Mouse (Mus musculus) lung, embryonic 16.5 days (tissue): ENCODE results near the gene Mbnl1. TPM values are rescaled to one million over a fixed set of nuclear protein-coding genes. Genes with fewer than 3 reads are reported as not detected.

Source experiments
- ATAC-seq: fragments of 200-750 bp; cut with Nextera tagmentation; 2 replicates; pipeline ENCODE4 v1.8.0; 2017; ENCODE audit warnings: low read depth, mild to moderate bottlenecking, moderate library complexity
- H3K27ac ChIP-seq: fragments of 300-500 bp; sonication (generic); 2 replicates; pipeline ENCODE4 v1.5.1; 2014; ENCODE audit warnings: mild to moderate bottlenecking, control low read depth, low read length
- H3K27me3 ChIP-seq: fragments of 300-500 bp; sonication (generic); 2 replicates; pipeline ENCODE4 v1.6.1; 2014; ENCODE audit warnings: low read depth, low read length, mixed read lengths; ENCODE audit not compliant: control insufficient read depth, insufficient read depth
- H3K36me3 ChIP-seq: fragments of 300-500 bp; sonication (generic); 2 replicates; pipeline ENCODE4 v1.6.1; 2014; ENCODE audit warnings: low read length; ENCODE audit not compliant: control insufficient read depth, insufficient read depth
- H3K4me1 ChIP-seq: fragments of 300-500 bp; sonication (generic); replicated peaks from 2 replicates; pipeline ENCODE4 v1.6.1; 2014; ENCODE audit warnings: low read length, mixed read lengths; ENCODE audit not compliant: control insufficient read depth, insufficient read depth
- H3K4me2 ChIP-seq: fragments of 300-500 bp; sonication (generic); 2 replicates; pipeline ENCODE4 v1.6.1; 2014; ENCODE audit warnings: low read depth, low read length, control low read depth
- H3K4me3 ChIP-seq: fragments of 300-500 bp; sonication (generic); 2 replicates; pipeline ENCODE4 v1.5.1; 2014; ENCODE audit warnings: mild to moderate bottlenecking, low read length, control low read depth
- H3K9ac ChIP-seq: fragments of 300-500 bp; sonication (generic); 2 replicates; pipeline ENCODE4 v1.6.1; 2014; ENCODE audit warnings: low read length, control low read depth
- H3K9me3 ChIP-seq: fragments of 300-500 bp; sonication (generic); 2 replicates; pipeline ENCODE4 v1.6.1; 2016; ENCODE audit warnings: low read length; ENCODE audit not compliant: control insufficient read depth
- WGBS: fragments of 180-500 bp; shearing (Covaris S2); extraction: QIAGEN DNeasy Blood & Tissue Kit; methylation state at CpG from one replicate; pipeline ENCODE4 v1.1.7; 2014; 5-methylcytosine and 5-hydroxymethylcytosine counted together
- polyA plus RNA-seq: library from polyadenylated mRNA; unstranded; fragments of >200 nt; fragmentation: Nextera tagmentation; extraction: Ambion mirVana; gene quantifications from 2 replicates; pipeline ENCODE4 v1.2.1, GENCODE M21; 2015

The Mbnl1 gene
- polyA plus RNA-seq, 1 experiment from 2014 or later = 180 TPM

GRCm38 (mm10) chr3:60472011-60472680 lies 484 bp upstream of the Mbnl1 start:
- H3K36me3 ChIP-seq = no peaks in the 10 kb centered on the region
- no peak overlapping the region for H3K9ac ChIP-seq
- no peaks in the 10 kb centered on the region for H3K27me3 ChIP-seq
- H3K4me1 ChIP-seq = no peaks in the 10 kb centered on the region
- no peak overlapping the region for H3K27ac ChIP-seq
- H3K4me2 ChIP-seq = no peak overlapping the region
- ATAC-seq = no peak
- WGBS = 85% methylated on average over 2 of the region's 2 CpGs
- H3K9me3 ChIP-seq = no peaks in the 10 kb centered on the region
- no peak overlapping the region for H3K4me3 ChIP-seq

- Histone ChIP-seq H3K9me3 (no peaks in the 10 kb centered on the region), H3K4me2 (no peak overlapping the region), H3K27me3 (no peaks in the 10 kb centered on the region), H3K9ac (no peak overlapping the region), H3K27ac (no peak overlapping the region), H3K4me1 (no peaks in the 10 kb centered on the region), H3K4me3 (no peak overlapping the region), H3K36me3 (no peaks in the 10 kb centered on the region)
- no peak for ATAC-seq
- WGBS = 84% methylated on average over 11 of the region's 11 CpGs
Measured at GRCm38 (mm10) chr3:60473861-60474653, 1.4 kb downstream of the Mbnl1 start.

GRCm38 (mm10) chr3:60474654-60474972 lies 2.0 kb downstream of the Mbnl1 start:
- Histone ChIP-seq H3K4me1 (no peaks in the 10 kb centered on the region), H3K4me2 (no peak overlapping the region), H3K9ac (no peak overlapping the region), H3K36me3 (no peaks in the 10 kb centered on the region), H3K4me3 (no peak overlapping the region), H3K27ac (no peak overlapping the region), H3K9me3 (no peaks in the 10 kb centered on the region), H3K27me3 (no peaks in the 10 kb centered on the region)
- 90% methylated on average over 3 of the region's 3 CpGs for WGBS
- no peak for ATAC-seq

- no peak overlapping the region for H3K27ac ChIP-seq
- no peaks in the 10 kb centered on the region for H3K9me3 ChIP-seq
- no peak for ATAC-seq
- 90% methylated on average over 2 of the region's 2 CpGs for WGBS
- no peak overlapping the region for H3K4me3 ChIP-seq
- H3K4me1 ChIP-seq = no peaks in the 10 kb centered on the region
- no peaks in the 10 kb centered on the region for H3K27me3 ChIP-seq
- no peaks in the 10 kb centered on the region for H3K36me3 ChIP-seq
- no peak overlapping the region for H3K9ac ChIP-seq
- no peak overlapping the region for H3K4me2 ChIP-seq
Measured at GRCm38 (mm10) chr3:60475055-60475454, 2.4 kb downstream of the Mbnl1 start.

- Histone ChIP-seq H3K27me3 (no peaks in the 10 kb centered on the region), H3K4me1 (no peaks in the 10 kb centered on the region), H3K9ac (no peak overlapping the region), H3K36me3 (no peaks in the 10 kb centered on the region), H3K4me3 (no peak overlapping the region), H3K27ac (no peak overlapping the region), H3K4me2 (no peak overlapping the region), H3K9me3 (no peaks in the 10 kb centered on the region)
- 80% methylated on average over 6 of the region's 6 CpGs for WGBS
- ATAC-seq = no peak
Measured at GRCm38 (mm10) chr3:60476751-60477255, 4.2 kb downstream of the Mbnl1 start.

GRCm38 (mm10) chr3:60478433-60478832 lies 5.8 kb downstream of the Mbnl1 start:
- Histone ChIP-seq H3K4me3 (no peak overlapping the region), H3K4me1 (no peaks in the 10 kb centered on the region), H3K9me3 (no peaks in the 10 kb centered on the region), H3K36me3 (no peaks in the 10 kb centered on the region), H3K27me3 (no peaks in the 10 kb centered on the region), H3K9ac (no peak overlapping the region), H3K4me2 (no peak overlapping the region), H3K27ac (no peak overlapping the region)
- ATAC-seq = no peak
- 39% methylated on average over 2 of the region's 2 CpGs for WGBS

GRCm38 (mm10) chr3:60480716-60481115 lies 8.1 kb downstream of the Mbnl1 start:
- H3K9me3 ChIP-seq = no peaks in the 10 kb centered on the region
- H3K4me3 ChIP-seq = no peak overlapping the region
- ATAC-seq = no peak
- H3K27me3 ChIP-seq = no peaks in the 10 kb centered on the region
- H3K36me3 ChIP-seq = no peaks in the 10 kb centered on the region
- no peak overlapping the region for H3K27ac ChIP-seq
- 83% methylated on average over 2 of the region's 2 CpGs for WGBS
- no peak overlapping the region for H3K9ac ChIP-seq
- no peaks in the 10 kb centered on the region for H3K4me1 ChIP-seq
- H3K4me2 ChIP-seq = no peak overlapping the region

- no peak for ATAC-seq
- H3K9me3 ChIP-seq = no peaks in the 10 kb centered on the region
- H3K4me2 ChIP-seq = no peak overlapping the region
- H3K9ac ChIP-seq = no peak overlapping the region
- H3K27me3 ChIP-seq = no peaks in the 10 kb centered on the region
- no peak overlapping the region for H3K4me3 ChIP-seq
- 73% methylated on average over 2 of the region's 2 CpGs for WGBS
- H3K27ac ChIP-seq = no peak overlapping the region
- no peaks in the 10 kb centered on the region for H3K4me1 ChIP-seq
- no peaks in the 10 kb centered on the region for H3K36me3 ChIP-seq
Measured at GRCm38 (mm10) chr3:60481740-60482399, 9.2 kb downstream of the Mbnl1 start.

- Histone ChIP-seq H3K36me3 (no peaks in the 10 kb centered on the region), H3K9me3 (no peaks in the 10 kb centered on the region), H3K4me2 (no peak overlapping the region), H3K4me1 (no peaks in the 10 kb centered on the region), H3K4me3 (no peak overlapping the region), H3K9ac (no peak overlapping the region), H3K27ac (no peak overlapping the region), H3K27me3 (no peaks in the 10 kb centered on the region)
- no peak for ATAC-seq
Measured at GRCm38 (mm10) chr3:60483305-60483704, 10.7 kb downstream of the Mbnl1 start.
